Mouse (Mus musculus): Measurements from ENCODE around the gene Mn1.

DNA sequence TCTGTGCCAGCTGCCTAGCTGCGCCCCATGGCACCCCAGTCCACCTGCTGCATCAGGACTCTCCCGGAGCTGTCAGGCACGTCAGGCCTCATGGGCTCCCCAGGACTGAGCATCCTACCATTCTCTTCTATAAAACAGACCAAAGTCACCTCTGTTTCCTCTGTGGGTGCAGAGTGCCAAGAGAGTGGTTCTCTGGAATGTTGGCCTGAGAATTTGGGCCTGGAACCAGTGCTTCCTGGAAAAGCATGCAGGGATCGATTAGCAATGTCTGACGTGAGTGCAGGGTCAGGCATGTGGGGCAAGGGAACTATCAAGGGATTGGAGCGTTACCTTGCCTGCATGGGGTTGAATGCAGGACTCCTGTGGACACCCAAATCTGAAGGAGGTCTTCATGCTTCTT lies 59.0 kb downstream of the Mn1 start:
- no peak for TF ChIP-seq CTCF (IDR thresholded peaks at IDR 0.05; ENCODE audit: borderline replicate concordance, insufficient read depth, low read length)
- TF ChIP-seq POLR2A (IDR thresholded peaks at IDR 0.05; ENCODE audit: low read depth, low read length) = no peak
